11 mouse cellular contexts compared by ENCODE assay signal in genomic region chr4:141274485-141275341, GRCm38 (mm10). TPM values are rescaled to one million over a fixed set of nuclear protein-coding genes. Genes with fewer than 3 reads are reported as not detected.
DNase-seq lines count a peak whose midpoint lies in the region; ATAC-seq and TF ChIP-seq lines count a peak whose summit lies in the region.
"Had no signal": no experiment of that assay in that cellular context is flagged by ENCODE, and none has a peak within 500 bp of the region (broad histone marks: within the 10 kb centered on the region; RNA-seq: fewer than 3 reads in every experiment).

No protein-coding gene starts in this region.

- TF ChIP-seq POLR2A in kidney, adult 2 months (IDR thresholded peaks at IDR 0.05; ENCODE audit: low read depth, low read length) = no peak

- H3K4me3 ChIP-seq in heart, embryonic 12.5 days = peak overlapping the region; percentile 19; the same call in 1 of the 2 replicates
- H3K4me3 ChIP-seq in E14TG2a.4 (replicated peaks; ENCODE audit: low read length) = peak overlapping the region; percentile 57
- H3K4me3 ChIP-seq in forebrain, embryonic 10.5 days = no peak overlapping the region
- H3K4me3 ChIP-seq in midbrain, embryonic 11.5 days (ENCODE audit: low read depth, low read length) = no peak overlapping the region
- H3K4me3 ChIP-seq in kidney, adult 2 months (ENCODE audit: insufficient read depth, low read depth, low read length) = no peak overlapping the region
- H3K4me3 ChIP-seq: erythroblast, embryonic 14.5 days; liver, embryonic 13.5 days had no signal

- no peak overlapping the region for H3K27ac ChIP-seq in heart, embryonic 12.5 days (ENCODE audit: poor library complexity, severe bottlenecking)
- peak overlapping the region; percentile 52 for H3K27ac ChIP-seq in forebrain, embryonic 10.5 days
- H3K27ac ChIP-seq in midbrain, embryonic 11.5 days (ENCODE audit: low read depth, low read length) = peak overlapping the region; percentile 75
- no peak overlapping the region for H3K27ac ChIP-seq in kidney, adult 2 months (ENCODE audit: insufficient read depth, low read depth, low read length)
- H3K27ac ChIP-seq: kidney, postnatal 0 days; liver, embryonic 13.5 days had no signal

- 26% methylated on average over 23 of the region's 23 CpGs for WGBS in heart, embryonic 12.5 days
- 42% methylated on average over 23 of the region's 23 CpGs for WGBS in forebrain, embryonic 10.5 days
- 19% methylated on average over 22 of the region's 23 CpGs for WGBS in midbrain, embryonic 11.5 days
- 74% methylated on average over 23 of the region's 23 CpGs for WGBS in kidney, adult 2 months

- H3K4me2 ChIP-seq in heart, embryonic 12.5 days = peak overlapping the region; percentile 57
- H3K4me2 ChIP-seq in midbrain, embryonic 11.5 days = peak overlapping the region; percentile 16
- H3K4me2 ChIP-seq: liver, embryonic 13.5 days had no signal

- no peak for ATAC-seq in heart, embryonic 12.5 days (ENCODE audit: insufficient number of reproducible peaks, low FRiP score)
- ATAC-seq in midbrain, embryonic 11.5 days (ENCODE audit: low FRiP score) = peak; percentile 79

- intact Hi-C loops in heart, postnatal 25 days (cut with DNase I) = loop anchor here (5.0 to 10.0 kb wide), 2 partner anchors 38 to 300 kb away; no protein-coding TSS in a partner anchor

- no peak for TF ChIP-seq CTCF in E14TG2a.4 (conservative IDR thresholded peaks at IDR 0.05; ENCODE audit: low read length)
- TF ChIP-seq CTCF in kidney, adult 2 months (conservative IDR thresholded peaks at IDR 0.05; ENCODE audit: insufficient read depth, insufficient read length, low read depth, low read length) = no peak

- no peak for DNase-seq in heart, postnatal 25 days (ENCODE audit: low spot score)
- no peak for DNase-seq in forebrain, embryonic 10.5 days (ENCODE audit: extremely low spot score, low spot score)
- peak; percentile 96 for DNase-seq in midbrain, embryonic 11.5 days (ENCODE audit: low spot score, missing footprints)
- DNase-seq in kidney, adult 2 months = no peak
- DNase-seq in adrenal gland, adult 2 months = no peak
- no peak for DNase-seq in thymus, postnatal 4 days
- DNase-seq: liver, embryonic 13.5 days had no signal

- H3K27me3 ChIP-seq in heart, embryonic 12.5 days (replicated peaks) = no peaks in the 10 kb centered on the region
- no peaks in the 10 kb centered on the region for H3K27me3 ChIP-seq in E14TG2a.4 (ENCODE audit: insufficient read depth, low read length)
- peaks cover 60% of the 10 kb centered on the region for H3K27me3 ChIP-seq in forebrain, embryonic 10.5 days (ENCODE audit: poor library complexity, severe bottlenecking)
- peaks cover 5% of the 10 kb centered on the region; the same call in 1 of the 2 replicates for H3K27me3 ChIP-seq in midbrain, embryonic 11.5 days (ENCODE audit: control insufficient read depth, insufficient read depth, low read length)
- H3K27me3 ChIP-seq in kidney, adult 2 months (replicated peaks; ENCODE audit: control insufficient read depth, insufficient read depth, low read length) = no peaks in the 10 kb centered on the region

- peak overlapping the region; percentile 63 for H3K9ac ChIP-seq in heart, embryonic 12.5 days
- peak overlapping the region; percentile 29; the same call in 1 of the 2 replicates for H3K9ac ChIP-seq in midbrain, embryonic 11.5 days (ENCODE audit: low read length)
- H3K9ac ChIP-seq: liver, embryonic 13.5 days had no signal

- no peaks in the 10 kb centered on the region for H3K9me3 ChIP-seq in heart, embryonic 12.5 days (replicated peaks)
- no peaks in the 10 kb centered on the region for H3K9me3 ChIP-seq in E14TG2a.4 (ENCODE audit: low read length)
- no peaks in the 10 kb centered on the region; the same call in 1 of the 2 replicates for H3K9me3 ChIP-seq in forebrain, embryonic 10.5 days
- no peaks in the 10 kb centered on the region for H3K9me3 ChIP-seq in midbrain, embryonic 11.5 days (ENCODE audit: control insufficient read depth, low read length)
- H3K9me3 ChIP-seq: liver, embryonic 13.5 days had no signal

- no peaks in the 10 kb centered on the region for H3K36me3 ChIP-seq in heart, embryonic 12.5 days
- H3K36me3 ChIP-seq in E14TG2a.4 (ENCODE audit: insufficient read depth, low read length) = no peaks in the 10 kb centered on the region
- H3K36me3 ChIP-seq in forebrain, embryonic 10.5 days (replicated peaks) = no peaks in the 10 kb centered on the region
- H3K36me3 ChIP-seq in midbrain, embryonic 11.5 days (ENCODE audit: control insufficient read depth, insufficient read depth, low read length) = no peaks in the 10 kb centered on the region
- no peaks in the 10 kb centered on the region for H3K36me3 ChIP-seq in kidney, adult 2 months (ENCODE audit: control insufficient read depth, insufficient read depth, low read length)
- H3K36me3 ChIP-seq: liver, embryonic 13.5 days had no signal

- H3K4me1 ChIP-seq in heart, embryonic 12.5 days (replicated peaks) = peaks cover 43% of the 10 kb centered on the region
- peaks cover 90% of the 10 kb centered on the region for H3K4me1 ChIP-seq in E14TG2a.4 (replicated peaks; ENCODE audit: low read depth, low read length)
- peaks cover 64% of the 10 kb centered on the region for H3K4me1 ChIP-seq in forebrain, embryonic 10.5 days
- peaks cover 34% of the 10 kb centered on the region for H3K4me1 ChIP-seq in midbrain, embryonic 11.5 days (ENCODE audit: control insufficient read depth, insufficient read depth, low read length)
- peaks cover 11% of the 10 kb centered on the region for H3K4me1 ChIP-seq in kidney, adult 2 months (ENCODE audit: control insufficient read depth, insufficient read depth, low read length)

RNA-seq across cellular contexts. Expression of gene Epha2, which starts 26.3 kb away (rescaled TPM):
- 5.3 and 6.1 TPM in 2 replicates for polyA plus RNA-seq in heart, embryonic 12.5 days (2016; fragmentation: Nextera tagmentation; extraction: Ambion mirVana)
- 1 to 10 TPM; 6.8 to 7.7 TPM for total RNA-seq in heart, postnatal 25 days (2021)
- 3.3 and 3.7 TPM in 2 replicates for polyA plus RNA-seq in forebrain, embryonic 10.5 days (2016; fragmentation: Nextera tagmentation; extraction: Ambion mirVana)
- polyA plus RNA-seq in midbrain, embryonic 11.5 days (2014; fragmentation: Nextera tagmentation; extraction: Ambion mirVana) = 2.2 and 2.5 TPM in 2 replicates
- polyA plus RNA-seq in kidney, adult 2 months (2012; rRNA removed) = 8.1 and 9.6 TPM in 2 replicates
- 10 to 100 TPM; 11.7 to 19.4 TPM for total RNA-seq in adrenal gland, adult 2 months (2021)
- 18.0 and 24.1 TPM in 2 replicates for polyA plus RNA-seq in adrenal gland, adult 2 months (2012; rRNA removed)
- polyA plus RNA-seq: erythroblast, embryonic 14.5 days had no signal

RNA-seq across cellular contexts. Expression of gene Arhgef19, which starts 35.4 kb away (rescaled TPM):
- polyA plus RNA-seq in heart, embryonic 12.5 days (2016; fragmentation: Nextera tagmentation; extraction: Ambion mirVana) = 2.6 and 3.1 TPM in 2 replicates
- total RNA-seq in heart, postnatal 25 days (2021) = 10 to 100 TPM; 28.5 to 36.4 TPM
- 1.3 and 2.2 TPM in 2 replicates for polyA plus RNA-seq in forebrain, embryonic 10.5 days (2016; fragmentation: Nextera tagmentation; extraction: Ambion mirVana)
- polyA plus RNA-seq in midbrain, embryonic 11.5 days (2014; fragmentation: Nextera tagmentation; extraction: Ambion mirVana) = 0.47 and 0.61 TPM in 2 replicates
- 4.9 and 5.1 TPM in 2 replicates for polyA plus RNA-seq in kidney, adult 2 months (2012; rRNA removed)
- total RNA-seq in adrenal gland, adult 2 months (2021) = 10 to 100 TPM; 50.9 to 65.1 TPM
- polyA plus RNA-seq in adrenal gland, adult 2 months (2012; rRNA removed) = 58.3 and 75.8 TPM in 2 replicates

Comparison
In these comparisons a context has a peak if more than half of its experiments do, and no peak if none do; other contexts are left out.
1. H3K27ac ChIP-seq: peak in forebrain, embryonic 10.5 days (single experiment) and midbrain, embryonic 11.5 days (single experiment); none in heart, embryonic 12.5 days (single experiment) and kidney, adult 2 months (single experiment).
2. H3K4me3 ChIP-seq: peak in heart, embryonic 12.5 days (single experiment) and E14TG2a.4 (single experiment); none in forebrain, embryonic 10.5 days (single experiment), midbrain, embryonic 11.5 days (single experiment) and kidney, adult 2 months (single experiment).